Mouse (Mus musculus) midbrain, embryonic 16.5 days (tissue): ENCODE measurements around the gene Pde9a. TPM values are rescaled to one million over a fixed set of nuclear protein-coding genes. Genes with fewer than 3 reads are reported as not detected.
"Not testable (repeated sequence)": the region's sequence is repeated elsewhere in the genome, so short reads cannot be mapped to it uniquely, and the experiment has no call there.

Experiments
- ATAC-seq: fragments of 200-750 bp; cut with Nextera tagmentation; 2 replicates; pipeline ENCODE4 v1.8.0; 2017; ENCODE audit warnings: moderate TSS enrichment
- H3K27ac ChIP-seq: fragments of 300-500 bp; sonication (generic); 2 replicates; pipeline ENCODE4 v1.5.1; 2014; ENCODE audit warnings: mild to moderate bottlenecking, low read length, mixed read lengths
- H3K27me3 ChIP-seq: fragments of 300-500 bp; sonication (generic); 2 replicates; pipeline ENCODE4 v1.6.1; 2014; ENCODE audit warnings: low read depth, low read length, mixed read lengths; ENCODE audit not compliant: control insufficient read depth, insufficient read depth
- H3K36me3 ChIP-seq: fragments of 300-500 bp; sonication (generic); 2 replicates; pipeline ENCODE4 v1.6.1; 2014; ENCODE audit warnings: mild to moderate bottlenecking, low read length, moderate library complexity, mixed read lengths; ENCODE audit not compliant: control insufficient read depth, insufficient read depth
- H3K4me1 ChIP-seq: fragments of 300-500 bp; sonication (generic); 2 replicates; pipeline ENCODE4 v1.6.1; 2014; ENCODE audit warnings: mild to moderate bottlenecking, low read length, mixed read lengths; ENCODE audit not compliant: control insufficient read depth, insufficient read depth
- H3K4me2 ChIP-seq: fragments of 300-500 bp; sonication (generic); 2 replicates; pipeline ENCODE4 v1.6.1; 2014; ENCODE audit warnings: mild to moderate bottlenecking, low read length, mixed read lengths
- H3K4me3 ChIP-seq: fragments of 300-500 bp; sonication (generic); 2 replicates; pipeline ENCODE4 v1.5.1; 2014; ENCODE audit warnings: low read depth, mild to moderate bottlenecking, low read length, moderate library complexity, mixed read lengths
- H3K9ac ChIP-seq: fragments of 300-500 bp; sonication (generic); 2 replicates; pipeline ENCODE4 v1.6.1; 2014; ENCODE audit warnings: low read depth, low read length, mixed read lengths
- H3K9me3 ChIP-seq: fragments of 300-500 bp; sonication (generic); replicated peaks from 2 replicates; pipeline ENCODE4 v1.6.1; 2014; ENCODE audit warnings: mild to moderate bottlenecking, low read length, mixed read lengths; ENCODE audit not compliant: control insufficient read depth, poor library complexity, severe bottlenecking
- WGBS: fragments of 180-500 bp; shearing (Covaris S2); extraction: QIAGEN DNeasy Blood & Tissue Kit; methylation state at CpG from one replicate; pipeline ENCODE4 v1.1.7; 2014; 5-methylcytosine and 5-hydroxymethylcytosine counted together
- polyA plus RNA-seq: library from polyadenylated mRNA; unstranded; fragments of >200 nt; fragmentation: Nextera tagmentation; extraction: Ambion mirVana; gene quantifications from 2 replicates; pipeline ENCODE4 v1.2.1, GENCODE M21; 2015

Pde9a gene
- polyA plus RNA-seq, 1 experiment from 2014 or later = 33.1 TPM

DNA sequence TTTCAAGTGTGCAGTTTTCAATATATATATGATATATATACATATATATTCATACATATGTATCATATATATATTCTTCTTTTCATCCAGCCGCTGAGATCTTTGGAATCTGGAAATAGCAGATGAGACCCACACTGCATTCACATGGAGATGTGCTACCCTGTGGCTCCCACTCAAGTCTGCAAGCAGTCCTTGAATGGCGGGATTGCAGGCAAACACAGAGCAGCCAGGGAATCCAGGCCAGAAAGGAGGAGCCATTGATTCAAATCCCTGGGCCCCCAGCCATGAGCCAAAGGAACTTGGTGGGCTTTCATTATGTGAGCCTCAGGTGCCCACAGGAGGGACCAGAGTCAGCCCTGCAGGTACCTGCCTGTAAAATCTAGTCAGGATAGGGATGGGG, 32.8 kb upstream of the Pde9a start:
- no peaks in the 10 kb centered on the region for H3K9me3 ChIP-seq
- H3K4me1 ChIP-seq = peaks cover 15% of the 10 kb centered on the region
- WGBS = 75% methylated on average over 2 of the region's 2 CpGs
- no peaks in the 10 kb centered on the region for H3K27me3 ChIP-seq
- H3K36me3 ChIP-seq = 0 out of 2 replicates have a peak, but pooled peaks cover 2% of the 10 kb centered on the region
- H3K27ac ChIP-seq = no peak overlapping the region
- no peak overlapping the region for H3K4me2 ChIP-seq
- H3K4me3 ChIP-seq = no peak overlapping the region
- ATAC-seq = no peak
- no peak overlapping the region for H3K9ac ChIP-seq

- not testable (repeated sequence) for H3K9me3 ChIP-seq, H3K4me3 ChIP-seq, H3K27ac ChIP-seq, H3K36me3 ChIP-seq, H3K27me3 ChIP-seq, H3K4me2 ChIP-seq, ATAC-seq, H3K9ac ChIP-seq
- peaks cover 15% of the 10 kb centered on the region for H3K4me1 ChIP-seq
- WGBS = 77% methylated on average over 3 of the region's 3 CpGs
Measured at GRCm38 (mm10) chr17:31354684-31355083, 31.3 kb upstream of the Pde9a start.

GRCm38 (mm10) chr17:31355792-31356502, 30.1 kb upstream of the Pde9a start:
- Histone ChIP-seq H3K9me3 (no peaks in the 10 kb centered on the region), H3K4me2 (no peak overlapping the region), H3K27me3 (no peaks in the 10 kb centered on the region), H3K27ac (peak overlapping the region; percentile 19), H3K9ac (no peak overlapping the region), H3K4me1 (peaks cover 15% of the 10 kb centered on the region), H3K36me3 (no peaks in the 10 kb centered on the region), H3K4me3 (no peak overlapping the region)
- ATAC-seq = peak; percentile 56; the same call in 1 of the 2 replicates
- 25% methylated on average over 8 of the region's 8 CpGs for WGBS

DNA sequence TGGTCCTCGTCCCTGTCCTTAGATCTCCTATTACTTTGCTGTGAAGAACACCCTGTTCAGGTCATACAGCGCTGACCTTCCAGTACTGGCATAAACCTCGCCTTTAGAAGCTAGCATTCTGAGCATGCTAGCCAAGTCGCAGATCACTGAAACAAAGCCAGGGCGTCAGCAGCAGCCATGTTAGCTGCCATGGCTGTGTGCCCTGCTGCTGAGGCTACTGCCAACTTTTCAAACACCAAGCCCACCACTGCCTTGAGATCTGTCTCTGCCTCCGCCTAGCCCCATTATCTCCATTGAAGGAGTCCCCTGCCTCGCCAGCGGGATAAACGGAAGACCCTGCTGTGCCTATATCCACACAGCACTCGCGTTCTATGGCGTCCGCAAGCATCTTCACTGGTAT, 25.4 kb upstream of the Pde9a start:
- Histone ChIP-seq H3K4me2 (no peak overlapping the region), H3K9ac (no peak overlapping the region), H3K36me3 (no peaks in the 10 kb centered on the region), H3K4me3 (no peak overlapping the region), H3K27ac (no peak overlapping the region), H3K4me1 (peaks cover 9% of the 10 kb centered on the region; the same call in 1 of the 2 replicates), H3K9me3 (no peaks in the 10 kb centered on the region), H3K27me3 (no peaks in the 10 kb centered on the region)
- no peak for ATAC-seq
- WGBS = 71% methylated on average over 13 of the region's 13 CpGs

DNA sequence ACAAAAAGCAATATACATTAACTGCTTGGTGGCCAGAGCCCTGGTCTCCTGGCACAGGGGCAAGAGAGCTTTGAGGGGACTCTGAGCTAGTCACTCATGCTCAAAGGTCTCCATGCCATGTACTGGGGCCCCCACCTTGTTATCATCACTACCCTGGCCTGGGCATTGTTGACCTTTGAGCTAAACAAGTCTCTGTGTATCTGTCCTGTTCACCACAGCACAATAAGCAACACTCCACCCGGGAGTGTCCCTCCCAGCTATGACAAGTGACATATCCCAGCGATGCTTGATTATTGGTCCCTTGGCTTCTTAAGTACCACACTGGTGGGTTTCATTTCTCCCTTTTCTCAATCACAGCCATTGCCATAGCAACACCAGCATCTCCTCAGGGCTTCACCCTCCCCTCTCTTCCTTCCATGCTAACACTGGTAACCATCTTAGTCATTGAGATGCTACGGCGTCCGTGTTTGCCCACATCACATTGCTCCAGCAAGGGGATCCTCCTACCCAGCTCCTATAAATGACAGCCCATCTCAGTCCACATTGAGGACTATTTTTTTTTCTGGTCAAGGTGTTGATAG, 20.3 kb upstream of the Pde9a start:
- peak; percentile 63; the same call in 1 of the 2 replicates for ATAC-seq
- Histone ChIP-seq H3K4me2 (no peak overlapping the region), H3K36me3 (no peaks in the 10 kb centered on the region), H3K9ac (no peak overlapping the region), H3K4me3 (no peak overlapping the region), H3K27ac (0 out of 2 replicates have a peak overlapping the region, but pooled peaks have one; percentile 41), H3K27me3 (no peaks in the 10 kb centered on the region), H3K9me3 (no peaks in the 10 kb centered on the region), H3K4me1 (peaks cover 3% of the 10 kb centered on the region; the same call in 1 of the 2 replicates)
- WGBS = 63% methylated on average over 5 of the region's 5 CpGs

DNA sequence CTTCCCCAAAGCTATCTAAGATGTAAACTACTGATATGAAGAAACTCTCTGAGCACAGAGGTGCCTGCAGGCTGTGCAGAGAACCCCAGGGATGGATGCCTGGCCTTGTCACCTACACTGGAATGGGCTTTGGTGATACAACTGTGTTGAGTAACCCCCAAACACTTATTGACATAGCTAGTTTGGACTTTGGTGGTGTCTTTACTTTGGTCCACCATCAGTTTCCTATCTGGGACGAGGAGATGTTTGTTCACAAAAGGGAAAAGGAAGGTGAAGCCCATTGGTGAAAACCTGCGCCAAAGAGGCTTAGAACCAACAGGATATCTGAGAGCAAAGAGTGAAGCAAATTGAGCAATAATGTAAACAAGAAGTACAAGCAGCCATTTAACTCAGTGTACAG, 15.8 kb upstream of the Pde9a start:
- no peak overlapping the region for H3K27ac ChIP-seq
- WGBS = 78% methylated on average over 2 of the region's 2 CpGs

GRCm38 (mm10) chr17:31370931-31371330, 15.1 kb upstream of the Pde9a start:
- Histone ChIP-seq H3K27ac (no peak overlapping the region), H3K4me2 (no peak overlapping the region), H3K4me3 (no peak overlapping the region), H3K27me3 (no peaks in the 10 kb centered on the region), H3K4me1 (no peaks in the 10 kb centered on the region), H3K9me3 (no peaks in the 10 kb centered on the region), H3K9ac (no peak overlapping the region), H3K36me3 (no peaks in the 10 kb centered on the region)
- ATAC-seq = no peak

More for the DNA sequence above, 15.8 kb upstream of the Pde9a start:
- ATAC-seq = no peak
- Histone ChIP-seq H3K9me3 (no peaks in the 10 kb centered on the region), H3K36me3 (no peaks in the 10 kb centered on the region), H3K4me2 (no peak overlapping the region), H3K4me3 (no peak overlapping the region), H3K4me1 (peaks cover 3% of the 10 kb centered on the region; the same call in 1 of the 2 replicates), H3K9ac (no peak overlapping the region), H3K27me3 (no peaks in the 10 kb centered on the region)

GRCm38 (mm10) chr17:31377961-31378360, 8.0 kb upstream of the Pde9a start:
- H3K27ac ChIP-seq = no peak overlapping the region; the same call in 1 of the 2 replicates
- no peaks in the 10 kb centered on the region for H3K36me3 ChIP-seq
- no peak overlapping the region for H3K9ac ChIP-seq
- no peaks in the 10 kb centered on the region for H3K27me3 ChIP-seq
- no peaks in the 10 kb centered on the region for H3K9me3 ChIP-seq
- peaks cover 7% of the 10 kb centered on the region; the same call in 1 of the 2 replicates for H3K4me1 ChIP-seq
- H3K4me2 ChIP-seq = peak overlapping the region; percentile 33
- 9% methylated on average over 7 of the region's 7 CpGs for WGBS
- H3K4me3 ChIP-seq = no peak overlapping the region
- ATAC-seq = no peak

DNA sequence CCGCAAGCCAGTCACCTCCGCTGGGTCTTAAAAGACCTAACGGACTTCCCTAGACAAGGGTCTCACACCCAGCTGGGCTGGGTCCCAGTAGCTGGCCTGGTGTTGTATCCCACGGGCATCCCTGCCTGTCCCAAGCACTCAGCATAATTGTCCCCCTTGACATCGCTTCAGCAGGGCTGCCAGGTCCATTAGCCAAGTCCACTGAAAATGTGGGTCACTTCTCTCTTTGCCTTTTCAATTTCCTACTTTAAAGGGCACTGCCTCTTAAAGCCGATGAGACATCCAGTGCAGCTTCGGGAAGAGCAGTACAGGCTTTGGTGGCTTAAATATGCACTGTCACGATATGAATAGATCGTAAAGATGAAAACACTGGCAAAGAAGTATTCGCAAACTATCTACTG, 7.6 kb upstream of the Pde9a start:
- Histone ChIP-seq H3K9me3 (no peaks in the 10 kb centered on the region), H3K4me1 (peaks cover 7% of the 10 kb centered on the region; the same call in 1 of the 2 replicates), H3K9ac (no peak overlapping the region), H3K4me2 (peak overlapping the region; percentile 33), H3K27ac (no peak overlapping the region; the same call in 1 of the 2 replicates), H3K27me3 (no peaks in the 10 kb centered on the region), H3K36me3 (no peaks in the 10 kb centered on the region), H3K4me3 (no peak overlapping the region)
- 55% methylated on average over 10 of the region's 10 CpGs for WGBS
- ATAC-seq = no peak
